Mouse (Mus musculus) limb, embryonic 14.5 days (tissue): ENCODE measurements at regions not wholly inside any gene's neighbourhood (a gene's known extent, or its start where the extent isn't known, plus 50 kb on each side); places are given as distances from the start of the nearest gene placed in this dataset.

Source experiments
- ATAC-seq: fragments of 200-750 bp; cut with Nextera tagmentation; 2 replicates; pipeline ENCODE4 v1.8.0; 2017; ENCODE audit warnings: low read depth, moderate number of reproducible peaks, moderate TSS enrichment; ENCODE audit not compliant: low FRiP score
- DNase-seq: peaks from one replicate; pipeline ENCODE4 v3.0.0-alpha.2; 2015; ENCODE audit warnings: low spot score
- H3K27ac ChIP-seq: fragments of 300-500 bp; sonication (generic); replicated peaks from 2 replicates; pipeline ENCODE4 v1.5.1; 2014; ENCODE audit warnings: low read depth, mild to moderate bottlenecking, low read length, moderate library complexity, mixed read lengths
- H3K27me3 ChIP-seq: fragments of 300-500 bp; sonication (generic); 2 replicates; pipeline ENCODE4 v1.6.1; 2014; ENCODE audit warnings: low read length, mixed read lengths; ENCODE audit not compliant: control insufficient read depth, insufficient read depth
- H3K36me3 ChIP-seq: fragments of 300-500 bp; sonication (generic); 2 replicates; pipeline ENCODE4 v1.6.1; 2014; ENCODE audit warnings: mild to moderate bottlenecking, low read length, moderate library complexity, mixed read lengths; ENCODE audit not compliant: control insufficient read depth, insufficient read depth
- H3K4me1 ChIP-seq: fragments of 300-500 bp; sonication (generic); 2 replicates; pipeline ENCODE4 v1.6.1; 2014; ENCODE audit warnings: antibody characterized with exemption, low read length, mixed read lengths; ENCODE audit not compliant: control insufficient read depth, insufficient read depth
- H3K4me2 ChIP-seq: fragments of 300-500 bp; sonication (generic); replicated peaks from 2 replicates; pipeline ENCODE4 v1.6.1; 2014; ENCODE audit warnings: low read depth, mild to moderate bottlenecking, low read length, moderate library complexity; ENCODE audit not compliant: severe bottlenecking
- H3K4me3 ChIP-seq: fragments of 300-500 bp; sonication (generic); replicated peaks from 2 replicates; pipeline ENCODE4 v1.5.1; 2014; ENCODE audit warnings: low read length
- H3K9ac ChIP-seq: fragments of 300-500 bp; sonication (generic); 2 replicates; pipeline ENCODE4 v1.6.1; 2014; ENCODE audit warnings: mild to moderate bottlenecking, low read depth, low read length, moderate library complexity; ENCODE audit not compliant: severe bottlenecking
- H3K9me3 ChIP-seq: fragments of 300-500 bp; sonication (generic); 2 replicates; pipeline ENCODE4 v1.6.1; 2016; ENCODE audit warnings: low read length; ENCODE audit not compliant: control insufficient read depth
- POLR2A ChIP-seq: fragments of 200-500 bp; IDR thresholded peaks from 2 replicates; pipeline ENCODE4 v1.8.0; 2012; ENCODE audit warnings: inconsistent platforms, mild to moderate bottlenecking, moderate library complexity, borderline replicate concordance; ENCODE audit not compliant: insufficient read depth, insufficient read length; ENCODE audit errors: extremely low read depth
- WGBS: fragments of 180-500 bp; shearing (Covaris S2); extraction: QIAGEN DNeasy Blood & Tissue Kit; methylation state at CpG from one replicate; pipeline ENCODE4 v1.1.7; 2014; 5-methylcytosine and 5-hydroxymethylcytosine counted together

- Histone ChIP-seq H3K4me1 (no peaks in the 10 kb centered on the region), H3K27me3 (no peaks in the 10 kb centered on the region), H3K4me2 (no peak overlapping the region), H3K4me3 (no peak overlapping the region), H3K36me3 (no peaks in the 10 kb centered on the region), H3K27ac (no peak overlapping the region), H3K9ac (no peak overlapping the region), H3K9me3 (no peaks in the 10 kb centered on the region)
- ATAC-seq (no peak), DNase-seq (no peak)
- TF ChIP-seq POLR2A: no peak
- WGBS: 73% methylated on average over 1 of the region's 1 CpGs
Observed at GRCm38 (mm10) chrX:68502938-68503337, 175.4 kb upstream of the Fmr1 start.

GRCm38 (mm10) chrX:68507664-68508063, 170.7 kb upstream of the Fmr1 start:
- no peak overlapping the region for H3K9ac ChIP-seq
- no peak for TF ChIP-seq POLR2A
- H3K4me2 ChIP-seq: no peak overlapping the region
- no peak overlapping the region for H3K27ac ChIP-seq
- no peak overlapping the region for H3K4me3 ChIP-seq
- H3K9me3 ChIP-seq: no peaks in the 10 kb centered on the region
- 68% methylated on average over 1 of the region's 1 CpGs for WGBS
- no peaks in the 10 kb centered on the region for H3K4me1 ChIP-seq
- DNase-seq (peak; percentile 23), ATAC-seq (peak; percentile 75)
- H3K36me3 ChIP-seq: no peaks in the 10 kb centered on the region
- no peaks in the 10 kb centered on the region for H3K27me3 ChIP-seq

- H3K4me2 ChIP-seq: no peak overlapping the region
- no peak overlapping the region for H3K4me3 ChIP-seq
- no peak for TF ChIP-seq POLR2A
- no peaks in the 10 kb centered on the region for H3K4me1 ChIP-seq
- no peak overlapping the region for H3K27ac ChIP-seq
- H3K27me3 ChIP-seq: no peaks in the 10 kb centered on the region
- no peaks in the 10 kb centered on the region for H3K36me3 ChIP-seq
- DNase-seq (no peak), ATAC-seq (no peak)
- H3K9ac ChIP-seq: no peak overlapping the region
- WGBS: 32% methylated on average over 1 of the region's 1 CpGs
- H3K9me3 ChIP-seq: no peaks in the 10 kb centered on the region
Observed at GRCm38 (mm10) chrX:68512213-68512766, 166.1 kb upstream of the Fmr1 start.

GRCm38 (mm10) chrX:68546561-68546960, 131.8 kb upstream of the Fmr1 start:
- DNase-seq (no peak), ATAC-seq (no peak)
- Histone ChIP-seq H3K36me3 (no peaks in the 10 kb centered on the region), H3K4me3 (no peak overlapping the region), H3K9ac (no peak overlapping the region), H3K27me3 (no peaks in the 10 kb centered on the region), H3K27ac (no peak overlapping the region), H3K9me3 (no peaks in the 10 kb centered on the region), H3K4me1 (no peaks in the 10 kb centered on the region), H3K4me2 (no peak overlapping the region)
- TF ChIP-seq POLR2A: no peak
- WGBS: 41% methylated on average over 2 of the region's 2 CpGs

- Histone ChIP-seq H3K4me1 (no peaks in the 10 kb centered on the region), H3K36me3 (no peaks in the 10 kb centered on the region), H3K9ac (no peak overlapping the region), H3K4me3 (no peak overlapping the region), H3K27me3 (no peaks in the 10 kb centered on the region), H3K27ac (no peak overlapping the region), H3K4me2 (no peak overlapping the region), H3K9me3 (no peaks in the 10 kb centered on the region)
- DNase-seq (no peak), ATAC-seq (no peak)
- TF ChIP-seq POLR2A: no peak
Observed at GRCm38 (mm10) chrX:68554031-68554430, 124.3 kb upstream of the Fmr1 start.

- DNase-seq (peak; percentile 19), ATAC-seq (peak; percentile 50; the same call in 1 of the 2 replicates)
Observed at GRCm38 (mm10) chrX:68557717-68558116, 120.6 kb upstream of the Fmr1 start.

More at GRCm38 (mm10) chrX:68557717-68558116, 120.6 kb upstream of the Fmr1 start:
- Histone ChIP-seq H3K9ac (no peak overlapping the region), H3K9me3 (no peaks in the 10 kb centered on the region), H3K27me3 (no peaks in the 10 kb centered on the region), H3K4me3 (no peak overlapping the region), H3K4me1 (no peaks in the 10 kb centered on the region), H3K27ac (no peak overlapping the region), H3K4me2 (no peak overlapping the region), H3K36me3 (no peaks in the 10 kb centered on the region)
- WGBS: 66% methylated on average over 2 of the region's 2 CpGs
- no peak for TF ChIP-seq POLR2A
